Mouse (Mus musculus) gastrocnemius, postnatal 36 days (tissue): ENCODE measurements around the gene Banp. TPM values are rescaled to one million over a fixed set of nuclear protein-coding genes. Genes with fewer than 3 reads are reported as not detected.

Experiments
- DNase-seq, 2 experiments: peaks; one replicate each; pipeline ENCODE4 v3.0.0; 2022
- intact Hi-C: fragments of 180-260 bp; cut with DNase I; formaldehyde crosslinking; loops from one replicate; pipeline ENCODE4 v1.15.1; 2025
- total RNA-seq, 2 experiments: library from RNA; stranded (reverse); gene quantifications; 2 replicates each; pipeline ENCODE4 v1.2.3; 2021

The Banp gene
- total RNA-seq, 2 experiments from 2014 or later = 6.6 to 17.8 TPM

DNA sequence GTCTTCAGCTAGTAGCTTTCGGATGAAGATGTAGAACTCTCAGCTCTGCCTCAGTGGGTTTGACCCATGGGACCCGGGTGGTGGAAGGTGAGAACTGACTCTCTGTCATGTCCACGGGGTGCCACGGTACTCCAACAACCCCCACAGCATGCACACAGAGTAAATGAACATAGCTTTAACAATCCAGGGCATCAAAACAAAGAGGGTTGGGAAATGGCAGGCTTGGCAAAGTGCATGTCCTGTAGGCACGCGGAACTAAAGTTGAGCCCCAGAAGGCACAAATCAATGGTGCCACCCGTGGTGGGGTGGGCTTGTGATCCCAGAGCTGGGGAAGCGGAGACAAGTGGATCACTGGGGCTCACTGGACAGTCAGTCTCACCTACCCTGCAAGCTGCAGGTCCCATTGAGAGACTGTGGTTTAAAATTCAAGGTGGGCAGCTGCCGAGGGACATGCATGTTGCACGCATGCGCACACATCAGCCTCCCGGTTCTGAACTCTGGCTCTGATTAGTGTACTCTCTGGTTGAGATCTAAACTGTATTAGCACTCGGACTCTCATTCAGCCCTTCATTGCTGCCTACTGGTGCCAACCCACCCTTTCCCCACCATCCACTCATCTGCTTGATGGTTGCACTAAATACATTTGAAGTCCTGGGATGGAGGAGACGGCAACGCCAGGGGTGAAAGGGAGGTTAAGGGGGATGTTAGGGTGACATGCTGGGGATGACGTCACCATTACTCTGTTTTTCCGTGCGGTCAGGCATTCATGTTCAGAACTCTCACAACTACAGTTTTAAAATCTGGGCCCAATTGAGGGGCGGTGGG lies 1.0 kb upstream of the Banp start:
- intact Hi-C loops = no loop called here
- DNase-seq = no peak

DNA sequence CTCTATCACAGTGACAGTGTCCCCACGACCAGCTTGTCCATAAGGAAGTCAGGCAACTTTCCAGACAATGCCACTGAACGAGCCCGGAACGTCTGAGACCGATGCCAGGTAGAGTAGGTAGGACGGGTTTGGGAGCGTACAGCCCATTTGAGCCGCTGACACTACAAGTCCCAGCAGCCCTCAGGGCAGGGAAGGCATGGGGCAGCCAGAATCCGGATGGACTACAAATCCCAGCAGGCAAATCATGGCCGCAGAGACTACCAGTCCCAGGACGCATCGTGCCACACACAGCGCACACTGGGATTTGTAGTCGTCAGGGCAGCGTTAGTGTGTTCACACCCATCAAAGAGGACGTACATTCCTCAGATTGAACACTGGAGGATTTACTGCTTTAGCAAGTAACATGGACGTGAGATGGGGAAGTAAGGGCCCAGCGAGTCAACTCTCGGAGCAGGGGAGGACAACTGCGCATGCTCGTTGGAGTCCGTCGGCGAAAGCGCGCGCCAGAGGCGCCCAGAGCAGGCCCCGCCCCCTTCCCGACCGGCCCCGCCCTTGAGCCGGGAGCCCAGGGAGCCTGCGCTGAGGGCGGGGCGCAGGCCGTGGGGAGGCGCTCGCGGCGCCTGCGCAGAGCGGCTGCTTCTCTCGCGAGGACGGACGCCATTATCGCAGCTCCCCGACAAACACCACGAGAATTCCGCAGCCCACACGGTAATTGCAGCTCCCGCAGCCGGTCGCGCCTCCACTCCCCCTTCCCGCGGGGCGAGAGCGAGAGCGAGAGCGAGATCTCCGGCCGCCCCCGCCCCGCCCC lies 595 bp downstream of the Banp start:
- intact Hi-C loops = no loop called here
- peak; percentile 98 to 99 for DNase-seq

DNA sequence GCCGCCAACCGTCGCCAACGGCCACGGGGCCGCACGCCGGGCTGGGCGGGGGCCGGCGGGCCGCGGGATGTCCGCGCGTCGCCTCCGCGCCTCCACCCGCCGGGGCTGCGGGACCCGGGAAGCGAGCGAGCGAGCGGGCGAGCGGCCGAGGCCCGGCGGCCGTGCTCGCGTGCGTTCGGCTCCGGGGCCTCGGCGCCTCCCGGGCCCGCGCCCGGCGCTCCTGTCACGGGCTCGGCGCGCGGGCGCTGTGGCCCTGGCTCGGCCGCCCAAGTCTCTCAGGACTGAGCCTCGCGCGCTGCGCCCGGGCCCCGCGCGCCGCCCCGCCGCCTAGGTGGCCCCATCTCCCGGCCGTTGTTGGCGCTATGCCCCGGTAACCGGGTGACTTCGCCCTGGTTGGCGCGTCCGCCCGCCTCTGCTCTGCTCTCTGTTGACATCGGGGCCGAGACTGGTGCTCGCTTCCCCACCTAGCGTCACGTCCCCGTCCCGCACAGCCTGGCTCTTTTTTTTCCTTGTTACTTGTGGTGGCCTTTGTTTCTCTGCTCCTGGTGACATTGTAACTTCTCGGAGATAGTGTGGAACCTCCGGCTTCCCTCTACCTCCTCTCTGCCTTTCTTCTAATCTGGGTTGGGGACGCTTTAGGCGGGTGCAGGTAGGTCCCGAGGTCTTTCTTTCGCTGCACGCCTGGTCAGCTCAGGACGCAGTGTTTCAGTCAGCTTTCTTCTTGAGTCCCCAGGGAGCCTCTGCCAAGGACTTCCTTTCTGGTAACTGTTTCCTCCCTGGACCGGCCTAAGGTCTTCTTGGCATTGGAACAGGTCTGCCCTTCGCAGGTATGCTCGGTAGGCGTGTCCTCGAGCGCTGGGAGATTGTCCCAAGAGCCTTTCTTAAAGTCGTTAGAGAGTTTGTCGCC lies 1.5 kb downstream of the Banp start:
- intact Hi-C loops = no loop called here
- peak in 1 of 2 experiments; percentile 69 for DNase-seq

DNA sequence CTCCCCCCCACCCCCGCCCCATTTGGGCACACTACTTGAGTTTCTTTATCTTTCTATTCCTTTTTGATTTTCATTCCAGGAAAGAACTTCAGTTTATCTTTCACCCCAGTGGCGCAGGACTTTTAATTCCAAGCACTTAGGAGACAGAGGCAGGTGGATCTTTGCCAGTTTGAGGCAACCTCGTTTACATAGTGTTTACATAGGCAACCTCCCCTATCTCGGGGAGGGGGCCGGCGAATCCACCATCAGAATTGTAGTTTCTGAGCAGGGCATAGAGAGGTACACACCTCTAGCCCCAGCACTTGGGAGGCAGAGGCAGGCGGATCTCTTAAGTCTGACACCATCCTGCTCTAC lies 2.1 kb downstream of the Banp start:
- no peak for DNase-seq
- intact Hi-C loops = no loop called here

DNA sequence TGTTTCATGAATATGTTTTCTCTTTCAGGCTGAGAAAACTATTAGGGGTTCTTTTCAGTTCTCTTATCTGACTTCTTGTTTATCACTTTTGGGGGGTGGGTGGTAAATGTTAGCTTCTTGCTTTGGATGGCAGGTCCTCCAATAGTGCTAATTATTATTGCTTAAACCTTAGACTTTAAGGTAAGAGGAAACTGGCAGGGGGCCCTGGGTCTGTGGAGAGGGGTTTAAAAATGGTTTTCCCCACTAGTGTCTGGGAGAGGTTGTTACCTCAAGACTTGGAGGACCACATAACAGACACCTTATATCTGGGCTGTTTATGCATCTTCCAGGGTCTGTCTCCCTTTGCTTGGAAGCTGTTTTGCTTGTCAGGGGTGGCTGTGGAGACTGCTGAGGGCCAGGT lies 2.6 kb downstream of the Banp start:
- no peak for DNase-seq
- intact Hi-C loops = no loop called here

DNA sequence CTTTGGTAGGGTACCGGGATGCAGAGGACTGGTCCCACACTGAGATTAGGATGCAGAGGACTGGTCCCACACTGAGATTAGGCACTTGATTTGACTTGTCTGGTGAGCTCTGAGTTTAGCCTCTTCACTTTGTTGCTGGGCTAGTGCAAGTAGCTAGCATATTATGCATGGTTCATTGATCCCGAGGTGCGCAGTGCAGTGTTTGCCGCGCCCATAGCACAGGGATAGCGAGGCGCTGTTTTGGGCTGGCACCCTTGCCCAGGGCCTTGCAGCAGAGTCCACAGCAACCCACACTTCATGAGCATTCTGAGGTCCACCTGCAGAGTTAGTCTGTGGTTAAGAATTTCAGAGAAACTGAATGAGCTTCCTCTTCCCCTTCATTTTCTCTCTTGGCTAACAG lies 3.2 kb downstream of the Banp start:
- intact Hi-C loops = no loop called here
- DNase-seq = no peak

DNA sequence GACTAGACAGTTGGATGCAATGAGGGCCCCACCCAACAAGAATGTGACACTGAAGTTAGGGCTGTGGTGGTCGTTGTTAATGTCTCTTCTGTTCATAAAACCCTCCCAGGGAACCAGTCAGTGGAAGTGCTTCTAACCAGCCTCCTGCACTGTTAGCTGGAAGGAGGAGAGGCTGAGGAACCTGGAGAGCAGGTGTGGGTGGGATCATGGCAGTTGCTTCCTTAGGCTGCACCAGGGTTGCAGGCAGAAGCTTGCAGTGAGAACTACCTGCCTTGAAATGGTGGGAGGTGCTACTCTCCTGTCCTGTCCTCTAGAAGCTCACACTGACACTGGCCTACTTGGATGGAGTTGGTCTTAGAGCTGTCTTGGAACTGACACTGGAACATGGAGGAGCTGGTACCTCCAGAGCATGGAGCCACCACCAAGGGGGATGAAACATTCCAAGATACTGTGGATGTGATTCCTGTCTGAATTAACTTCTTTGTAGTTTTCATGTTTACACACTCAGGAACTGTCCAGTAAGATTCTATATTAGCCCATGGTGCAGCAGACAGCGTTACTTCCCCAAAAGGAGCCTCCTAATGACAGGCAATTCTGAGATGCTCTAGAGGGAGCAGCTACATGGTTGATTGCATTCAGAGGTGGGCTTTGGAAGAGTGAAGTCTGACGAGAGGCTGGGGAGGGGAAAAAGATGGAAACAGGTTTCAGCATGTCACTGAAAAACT lies 4.4 kb downstream of the Banp start:
- no peak for DNase-seq
- intact Hi-C loops = no loop called here

DNA sequence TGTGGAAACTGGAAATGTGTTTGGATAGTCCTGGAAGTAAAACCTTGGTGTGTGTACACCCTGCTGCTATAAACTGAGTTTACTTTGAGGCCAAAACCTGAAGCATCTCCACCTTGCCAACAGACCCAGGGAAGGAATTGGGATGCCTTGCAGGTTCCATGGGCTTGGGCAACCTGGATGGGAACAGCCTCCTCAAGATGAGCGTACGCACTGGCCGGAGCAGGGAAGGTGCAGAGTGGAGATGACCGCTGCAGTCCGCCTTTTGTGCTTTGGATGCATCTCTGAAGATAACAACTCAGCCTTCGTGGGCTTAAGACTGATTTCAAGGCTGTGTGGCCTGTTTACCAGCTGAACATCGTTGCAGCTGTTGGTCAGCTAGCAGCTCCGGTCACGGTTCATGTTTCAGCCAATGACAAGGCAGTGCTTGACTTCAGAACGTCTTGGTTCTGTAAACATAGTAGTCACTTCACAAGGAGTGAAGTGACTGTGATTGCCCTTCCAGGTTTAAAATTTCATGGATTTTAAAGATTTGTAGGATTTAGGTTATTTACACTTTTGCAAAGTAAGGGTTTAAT lies 5.5 kb downstream of the Banp start:
- no peak for DNase-seq
- intact Hi-C loops = no loop called here

DNA sequence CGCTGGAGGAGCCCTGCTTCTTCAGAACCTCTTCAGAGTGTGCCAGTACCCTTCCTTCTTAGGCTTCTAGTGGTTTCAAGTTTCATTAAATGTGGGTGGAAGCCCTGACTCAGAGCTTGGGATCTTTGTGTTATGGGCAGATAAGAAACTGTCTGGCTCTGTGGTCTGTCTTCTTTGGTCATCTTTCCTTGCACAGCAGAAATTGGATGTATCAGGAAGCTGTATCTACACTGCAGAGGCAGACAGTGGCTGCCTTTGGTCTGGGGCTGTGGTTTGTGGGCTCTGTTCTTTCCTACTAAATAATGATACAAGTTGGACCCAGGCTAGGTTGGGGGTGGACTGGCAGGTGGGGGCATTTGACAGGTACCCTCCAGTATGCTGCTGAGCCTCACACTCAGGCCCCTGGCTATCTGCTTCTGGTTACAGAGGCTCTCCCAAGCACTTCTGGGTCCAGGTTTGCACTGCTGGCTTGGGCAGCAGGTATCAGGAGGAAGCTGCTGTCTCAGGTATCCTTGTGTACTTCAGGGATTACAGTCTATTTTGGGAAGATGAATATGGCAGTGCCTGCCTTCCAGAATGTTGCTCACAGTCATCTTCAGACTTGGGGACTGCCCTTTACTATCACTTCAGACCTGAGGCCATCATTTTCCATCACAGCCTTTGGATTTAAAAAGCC lies 6.4 kb downstream of the Banp start:
- intact Hi-C loops = no loop called here

DNA sequence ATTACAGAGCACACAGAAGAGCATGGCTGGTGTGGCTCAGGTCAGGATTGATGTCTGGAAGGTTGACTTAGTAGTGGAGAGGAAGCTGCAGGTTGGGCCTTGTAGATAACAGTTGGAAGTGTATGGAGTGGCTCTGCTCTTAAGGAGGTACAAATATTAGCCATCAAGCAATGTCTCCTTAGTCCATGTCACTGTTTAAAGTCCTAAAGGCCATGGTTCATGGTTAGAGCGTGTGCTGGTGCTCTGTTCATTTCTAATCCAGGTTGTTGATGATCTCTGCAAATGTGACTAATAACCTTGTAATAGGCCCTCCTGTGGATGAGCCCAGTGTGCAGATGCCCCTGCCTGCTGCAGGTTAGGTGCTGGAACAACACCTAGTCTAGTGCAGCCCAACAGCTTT lies 8.8 kb downstream of the Banp start:
- DNase-seq = no peak

More for the DNA sequence above, 6.4 kb downstream of the Banp start:
- no peak for DNase-seq

DNA sequence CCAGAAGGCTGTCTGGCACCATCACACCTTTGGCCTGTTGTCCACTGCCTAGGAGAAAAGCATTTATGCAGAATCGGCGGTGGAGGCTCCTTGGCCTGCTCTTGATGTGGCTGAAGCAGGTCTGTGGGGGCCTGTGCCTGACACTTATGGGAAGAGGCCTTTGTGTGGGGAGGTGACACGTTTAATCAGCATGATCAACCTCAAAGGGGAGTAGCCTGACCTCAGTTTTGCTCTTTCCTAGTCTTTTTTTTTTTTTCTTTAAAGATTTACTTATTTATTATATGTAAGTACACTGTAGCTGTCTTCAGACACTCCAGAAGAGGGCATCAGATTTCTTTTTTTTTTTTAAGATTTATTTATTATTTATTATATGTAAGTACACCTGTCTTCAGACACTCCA lies 13.3 kb downstream of the Banp start:
- DNase-seq = no peak
- intact Hi-C loops = no loop called here

More for the DNA sequence above, 8.8 kb downstream of the Banp start:
- intact Hi-C loops = no loop called here

DNA sequence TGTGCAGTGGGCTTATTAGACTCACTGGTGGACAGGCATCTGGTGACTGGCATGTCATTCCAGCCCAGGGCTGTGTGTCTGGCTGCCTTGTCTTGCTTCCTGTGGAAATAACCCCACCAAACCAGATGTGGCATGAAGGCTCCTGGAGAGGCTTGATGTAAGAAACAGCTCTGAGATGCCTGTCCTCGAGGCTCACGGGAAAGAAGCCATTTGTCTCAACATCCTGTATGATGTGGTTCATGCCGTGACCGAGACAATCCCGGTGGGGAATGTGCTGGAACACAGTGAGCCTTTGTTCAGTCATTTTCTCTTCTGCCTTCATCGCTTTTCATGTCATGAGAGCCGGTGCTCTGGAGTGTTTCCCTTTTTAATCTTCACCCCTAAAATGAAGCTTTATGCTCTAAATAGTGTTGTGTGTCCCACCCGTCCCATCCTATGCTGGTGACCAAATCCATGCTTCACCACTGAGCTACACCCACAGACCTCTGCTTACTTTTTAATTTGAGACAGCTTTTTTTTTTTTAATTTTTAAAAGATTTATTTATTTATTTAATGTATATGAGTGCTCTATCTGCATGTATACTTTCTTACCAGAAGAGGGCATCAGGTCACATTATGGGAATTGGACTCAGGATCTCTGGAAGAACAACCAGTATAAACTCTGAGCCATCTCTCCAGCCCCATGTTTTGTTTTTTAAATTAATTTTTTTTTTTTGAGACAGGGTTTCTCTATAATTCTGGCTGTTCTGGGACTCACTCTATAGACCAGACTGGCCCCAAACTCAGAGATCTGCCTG lies 15.4 kb downstream of the Banp start:
- DNase-seq = no peak
- intact Hi-C loops = no loop called here

DNA sequence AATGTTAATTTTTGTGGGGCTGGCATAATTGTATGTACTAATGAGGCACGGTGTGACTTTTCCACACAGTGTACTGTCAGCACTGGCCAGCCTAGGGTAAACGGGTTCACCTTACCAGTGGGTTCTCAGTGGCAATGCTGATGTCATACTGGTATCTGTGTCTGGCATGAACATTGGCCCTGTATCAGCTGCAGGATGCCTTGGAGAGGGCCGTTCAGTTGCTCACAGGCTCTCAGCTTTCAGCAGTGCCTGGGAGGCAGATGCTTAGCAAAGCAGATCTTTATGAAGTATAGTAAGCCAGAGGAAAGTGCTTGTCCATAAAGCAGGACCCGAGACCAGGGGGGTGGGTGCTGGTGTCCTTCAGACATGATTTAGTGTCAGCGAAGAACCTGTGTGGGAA lies 16.6 kb downstream of the Banp start:
- DNase-seq = peak in 1 of 2 experiments; percentile 38
- intact Hi-C loops = no loop called here

DNA sequence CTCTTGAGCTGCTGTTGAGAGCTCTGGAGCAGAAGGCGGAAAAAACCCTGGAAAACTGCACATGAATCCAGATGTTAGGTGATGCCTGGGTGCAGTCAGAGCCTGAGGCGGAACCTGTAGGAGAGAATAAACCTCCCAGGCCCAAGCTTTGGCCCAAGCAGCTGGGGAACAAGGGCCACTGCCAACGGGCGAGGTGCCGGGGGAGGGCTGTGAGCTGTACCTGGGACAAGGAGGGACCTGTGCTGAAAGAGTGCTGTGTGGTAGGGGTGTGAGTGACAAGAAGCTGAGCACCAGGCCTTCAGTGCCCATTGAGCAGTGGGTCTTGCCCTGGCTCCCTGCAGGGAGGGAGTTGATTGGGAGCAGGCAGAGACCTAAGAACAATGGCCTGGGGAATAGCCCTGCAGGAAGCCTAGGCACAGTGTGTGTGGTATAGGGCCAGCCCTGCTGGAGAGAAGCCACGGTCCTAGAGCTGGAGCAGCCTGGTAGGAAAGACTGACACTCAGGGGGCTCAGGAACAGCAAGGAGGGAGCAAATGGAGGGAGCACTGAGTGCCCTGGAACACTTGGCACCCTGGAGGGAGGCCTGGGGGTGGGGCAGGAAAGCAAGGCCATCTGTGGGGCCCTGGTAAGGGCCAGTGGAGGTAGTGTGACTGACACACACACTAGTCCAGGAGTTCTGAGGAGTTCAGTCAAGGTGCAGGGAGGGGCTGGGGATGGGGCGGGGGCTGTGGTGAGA lies 17.3 kb downstream of the Banp start:
- intact Hi-C loops = no loop called here
- DNase-seq = no peak

DNA sequence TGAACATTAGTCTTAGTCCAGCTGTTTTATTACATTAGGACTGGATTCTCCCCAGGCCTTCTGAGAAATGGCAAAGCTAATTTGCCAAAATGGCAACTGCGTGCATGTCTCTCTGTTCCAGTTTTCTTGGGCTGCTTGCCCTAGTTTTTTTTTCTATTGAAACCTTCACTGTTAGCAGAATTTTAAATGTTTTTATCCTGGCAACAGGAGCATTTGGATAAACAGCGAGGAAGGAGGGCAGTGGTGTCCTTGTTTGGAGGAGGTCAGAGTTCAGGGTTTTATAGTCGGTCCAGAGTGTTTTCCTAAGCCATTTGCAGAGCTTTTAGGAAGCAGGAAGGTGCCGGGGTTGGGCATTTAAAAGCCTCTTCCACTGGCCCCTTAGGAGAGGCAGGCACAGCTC lies 18.4 kb downstream of the Banp start:
- intact Hi-C loops = no loop called here
- DNase-seq = no peak

DNA sequence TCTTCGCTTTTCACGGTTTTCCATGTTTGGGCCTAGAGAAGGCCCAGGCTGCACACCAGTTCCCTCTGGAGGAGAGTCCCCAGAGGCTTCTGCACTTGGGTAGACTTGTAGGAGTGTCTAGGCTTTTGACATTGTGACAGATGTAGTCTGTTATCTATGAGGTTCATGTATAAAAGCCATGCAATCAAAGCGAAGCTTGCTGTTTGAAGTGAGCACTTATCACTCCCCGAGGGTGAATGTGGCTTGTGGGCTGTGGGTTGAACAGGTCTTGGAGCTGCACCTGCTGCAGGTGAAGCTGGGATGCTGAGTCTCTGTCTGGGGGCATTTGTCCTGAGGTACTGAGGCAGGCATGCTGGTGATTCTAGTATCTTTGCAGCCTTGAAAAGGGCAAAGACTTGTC lies 19.0 kb downstream of the Banp start:
- intact Hi-C loops = no loop called here
- no peak for DNase-seq

DNA sequence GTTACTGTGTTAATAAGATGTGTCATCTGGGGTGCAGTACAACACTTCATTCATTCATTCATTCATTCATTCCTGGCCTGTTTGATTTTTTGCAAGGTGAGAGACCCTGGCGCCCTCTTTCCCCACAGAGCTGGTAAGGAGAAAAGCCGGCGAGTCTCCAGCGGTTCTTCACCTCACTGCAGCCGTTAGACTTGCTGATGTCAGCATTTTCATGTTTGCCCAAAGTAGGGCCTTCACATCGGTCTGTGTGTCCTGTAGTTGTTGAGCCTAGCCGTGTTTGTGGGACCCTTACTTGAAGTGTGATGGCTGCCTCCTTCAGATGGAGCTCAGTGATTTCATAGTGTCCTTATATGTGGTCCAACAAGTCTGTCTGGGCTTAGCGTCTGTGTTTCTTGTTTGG lies 20.7 kb downstream of the Banp start:
- intact Hi-C loops = no loop called here
- no peak for DNase-seq

DNA sequence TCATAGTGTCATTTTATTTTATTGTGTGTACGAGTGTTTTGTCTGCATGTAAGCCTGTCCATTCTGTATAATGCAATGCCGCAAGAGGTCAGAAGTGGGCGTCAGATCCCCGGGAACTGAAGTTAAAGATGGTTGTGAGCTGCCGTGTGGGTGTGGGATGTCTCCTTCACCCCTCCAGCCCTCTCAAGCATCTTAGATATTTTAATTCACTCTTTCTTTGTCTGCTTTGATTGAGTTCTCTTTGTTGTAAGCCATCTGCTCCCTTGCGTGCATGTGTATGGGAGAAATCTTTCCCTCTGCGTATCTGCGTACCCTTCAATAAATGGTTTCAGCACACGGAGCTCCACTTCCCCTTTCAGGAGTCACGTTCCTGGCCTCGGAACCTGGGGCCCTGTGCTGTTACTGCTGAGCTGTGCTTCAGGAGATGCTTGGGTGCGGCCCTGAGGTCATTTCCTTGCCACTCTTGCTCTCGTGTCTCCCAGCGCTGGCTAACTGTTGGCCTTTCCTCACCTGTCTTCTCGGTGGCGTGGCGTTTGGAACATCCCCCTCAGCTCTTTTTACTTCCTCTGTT lies 22.0 kb downstream of the Banp start:
- intact Hi-C loops = no loop called here
- DNase-seq = no peak
